Mouse (Mus musculus) stomach, embryonic 14.5 days (tissue): ENCODE data around the gene Kcnj15. TPM values are rescaled to one million over a fixed set of nuclear protein-coding genes. Genes with fewer than 3 reads are reported as not detected.

Experiments used
- ATAC-seq: fragments of 200-750 bp; cut with Nextera tagmentation; 2 replicates; pipeline ENCODE4 v1.8.0; 2017; ENCODE audit warnings: low read depth, moderate TSS enrichment; ENCODE audit not compliant: insufficient number of reproducible peaks, insufficient read depth, low FRiP score
- H3K27ac ChIP-seq: fragments of 300-500 bp; sonication (generic); 2 replicates; pipeline ENCODE4 v1.5.1; 2014; ENCODE audit warnings: mild to moderate bottlenecking, low read length, moderate library complexity, mixed read lengths
- H3K27me3 ChIP-seq: fragments of 300-500 bp; sonication (generic); 2 replicates; pipeline ENCODE4 v1.6.1; 2014; ENCODE audit warnings: low read length, control low read depth, mixed read lengths; ENCODE audit not compliant: control insufficient read depth, insufficient read depth
- H3K36me3 ChIP-seq: fragments of 300-500 bp; sonication (generic); 2 replicates; pipeline ENCODE4 v1.6.1; 2014; ENCODE audit warnings: mild to moderate bottlenecking, control low read depth, low read length, moderate library complexity, mixed read lengths; ENCODE audit not compliant: control insufficient read depth, insufficient read depth
- H3K4me1 ChIP-seq: fragments of 300-500 bp; sonication (generic); 2 replicates; pipeline ENCODE4 v1.6.1; 2014; ENCODE audit warnings: low read length, control low read depth, mixed read lengths; ENCODE audit not compliant: control insufficient read depth, insufficient read depth
- H3K4me2 ChIP-seq: fragments of 300-500 bp; sonication (generic); replicated peaks from 2 replicates; pipeline ENCODE4 v1.6.1; 2014; ENCODE audit warnings: low read depth, low read length, control low read depth
- H3K4me3 ChIP-seq: fragments of 300-500 bp; sonication (generic); 2 replicates; pipeline ENCODE4 v1.5.1; 2014; ENCODE audit warnings: low read depth, low read length, control low read depth
- H3K9ac ChIP-seq: fragments of 300-500 bp; sonication (generic); replicated peaks from 2 replicates; pipeline ENCODE4 v1.6.1; 2014; ENCODE audit warnings: low read depth, mild to moderate bottlenecking, control low read depth, low read length, moderate library complexity, mixed read lengths
- H3K9me3 ChIP-seq: fragments of 300-500 bp; sonication (generic); 2 replicates; pipeline ENCODE4 v1.6.1; 2016; ENCODE audit warnings: low read depth, low read length, control low read depth; ENCODE audit not compliant: control insufficient read depth
- WGBS: fragments of 180-500 bp; shearing (Covaris S2); extraction: QIAGEN DNeasy Blood & Tissue Kit; methylation state at CpG from one replicate; pipeline ENCODE4 v1.1.7; 2014; 5-methylcytosine and 5-hydroxymethylcytosine counted together
- polyA plus RNA-seq: library from polyadenylated mRNA; unstranded; fragments of >200 nt; fragmentation: Nextera tagmentation; extraction: Ambion mirVana; gene quantifications from 2 replicates; pipeline ENCODE4 v1.2.1, GENCODE M21; 2014

Gene Kcnj15
- polyA plus RNA-seq, 1 experiment from 2014 or later: 5.0 TPM

DNA sequence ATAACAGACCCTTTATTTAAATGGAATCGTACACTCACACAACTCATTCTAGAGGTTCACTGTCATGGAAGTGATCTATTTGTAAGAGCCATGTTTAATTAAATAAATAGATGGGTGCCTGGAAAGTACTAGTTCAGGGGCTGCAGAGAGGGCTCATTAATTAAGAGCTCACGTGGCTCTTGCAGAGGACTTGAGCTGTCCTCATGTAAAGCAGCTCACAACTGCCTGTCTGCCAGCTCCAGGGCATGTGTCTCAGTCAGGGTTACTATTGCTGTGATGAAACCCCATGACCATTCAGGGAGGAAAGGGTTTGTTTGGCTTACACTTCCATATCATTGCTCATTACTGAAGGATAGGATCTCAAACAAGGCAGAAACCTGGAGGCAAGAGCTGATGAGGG is 37.9 kb upstream of the Kcnj15 start:
- Histone ChIP-seq H3K27me3 (no peaks in the 10 kb centered on the region), H3K36me3 (no peaks in the 10 kb centered on the region), H3K4me3 (no peak overlapping the region), H3K27ac (peak overlapping the region; percentile 11; the same call in 1 of the 2 replicates), H3K4me1 (peaks cover 15% of the 10 kb centered on the region), H3K4me2 (no peak overlapping the region), H3K9me3 (no peaks in the 10 kb centered on the region), H3K9ac (no peak overlapping the region)
- no peak for ATAC-seq
- 31% methylated on average over 2 of the region's 2 CpGs for WGBS

DNA sequence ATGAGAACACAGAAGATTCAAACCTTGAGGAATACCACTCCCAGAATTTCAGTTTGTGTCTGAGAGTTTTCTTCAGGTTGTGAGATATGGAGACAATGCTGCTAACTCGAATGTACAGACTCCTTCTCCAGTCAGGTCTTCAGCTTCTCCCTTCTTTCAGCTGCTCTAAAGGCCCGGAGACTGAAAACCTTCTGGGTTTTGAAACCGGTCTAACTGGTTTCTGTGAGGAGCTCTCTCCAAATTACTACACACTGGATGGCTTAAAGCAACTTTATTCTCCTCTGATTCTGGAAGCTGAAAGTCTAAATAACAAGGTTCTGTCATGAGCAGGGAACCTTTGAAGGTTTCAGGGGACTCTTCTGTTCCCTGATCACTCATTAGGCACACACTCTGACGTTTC is 36.3 kb upstream of the Kcnj15 start:
- H3K4me3 ChIP-seq: no peak overlapping the region
- ATAC-seq: no peak
- 57% methylated on average over 4 of the region's 4 CpGs for WGBS
- peak overlapping the region; percentile 53 for H3K27ac ChIP-seq
- H3K4me2 ChIP-seq: no peak overlapping the region
- H3K27me3 ChIP-seq: no peaks in the 10 kb centered on the region
- peaks cover 12% of the 10 kb centered on the region; the same call in 1 of the 2 replicates for H3K4me1 ChIP-seq
- H3K9ac ChIP-seq: no peak overlapping the region
- no peaks in the 10 kb centered on the region for H3K36me3 ChIP-seq
- H3K9me3 ChIP-seq: no peaks in the 10 kb centered on the region

DNA sequence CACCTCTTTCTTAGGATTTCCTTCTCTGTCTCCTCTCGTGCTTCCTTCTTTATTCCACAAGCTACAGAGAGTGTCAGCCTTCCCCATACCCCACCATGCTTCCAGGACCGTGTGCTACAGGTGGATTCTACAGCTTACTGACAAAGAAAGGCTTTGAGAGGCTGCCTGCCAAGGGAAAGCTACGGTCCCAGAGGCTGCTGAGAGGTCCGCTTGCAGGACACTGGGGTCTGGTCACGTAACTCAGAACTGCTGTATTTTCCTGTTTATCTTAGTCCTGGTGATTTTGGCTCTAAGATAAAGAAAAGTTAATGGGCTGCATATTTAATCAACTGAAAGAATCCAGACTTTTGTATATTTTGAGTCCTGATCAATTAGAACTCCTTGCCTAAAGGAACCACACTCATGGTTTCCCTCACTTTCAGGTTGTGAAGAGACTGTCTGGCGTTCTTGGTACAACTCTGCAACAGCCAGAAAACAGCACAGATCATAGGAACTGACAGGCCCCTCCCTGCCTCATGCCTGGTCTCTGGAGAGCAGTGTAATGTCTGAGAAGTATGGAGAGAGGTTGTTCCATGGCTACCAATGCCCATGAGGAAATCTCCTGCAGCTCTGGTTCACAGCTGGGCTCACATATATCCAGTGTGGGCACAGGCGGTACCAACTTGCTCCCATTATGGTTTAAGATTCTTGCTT is 35.2 kb upstream of the Kcnj15 start:
- Histone ChIP-seq H3K36me3 (no peaks in the 10 kb centered on the region), H3K4me1 (peaks cover 12% of the 10 kb centered on the region; the same call in 1 of the 2 replicates), H3K27me3 (no peaks in the 10 kb centered on the region), H3K27ac (peak overlapping the region; percentile 53; the same call in 1 of the 2 replicates), H3K4me2 (no peak overlapping the region), H3K9me3 (no peaks in the 10 kb centered on the region), H3K9ac (no peak overlapping the region), H3K4me3 (no peak overlapping the region)
- 38% methylated on average over 7 of the region's 7 CpGs for WGBS
- ATAC-seq: no peak

DNA sequence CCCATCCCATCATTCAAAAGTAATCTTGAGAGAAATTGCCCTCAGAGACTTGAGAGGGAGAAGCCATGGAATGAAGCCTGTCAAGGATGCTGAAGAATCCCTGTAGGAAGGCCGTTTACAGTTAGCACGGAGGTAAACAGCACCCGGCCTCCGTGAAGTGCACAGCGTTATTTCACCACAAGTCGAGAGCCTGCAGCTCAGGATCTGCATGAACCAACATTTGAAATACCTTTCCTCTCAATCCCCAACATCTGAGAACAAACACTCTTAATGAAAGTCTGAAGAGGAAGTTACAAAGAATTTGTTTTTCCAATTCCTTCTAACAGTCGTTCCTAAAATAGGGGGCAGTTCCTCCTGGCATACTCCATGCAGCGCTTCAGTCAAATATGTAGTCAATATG is 33.9 kb upstream of the Kcnj15 start:
- H3K36me3 ChIP-seq: no peaks in the 10 kb centered on the region
- H3K4me2 ChIP-seq: no peak overlapping the region
- no peaks in the 10 kb centered on the region for H3K27me3 ChIP-seq
- no peaks in the 10 kb centered on the region for H3K9me3 ChIP-seq
- H3K4me1 ChIP-seq: peaks cover 12% of the 10 kb centered on the region; the same call in 1 of the 2 replicates
- H3K4me3 ChIP-seq: no peak overlapping the region
- no peak for ATAC-seq
- H3K27ac ChIP-seq: no peak overlapping the region
- H3K9ac ChIP-seq: no peak overlapping the region
- WGBS: 68% methylated on average over 8 of the region's 8 CpGs

DNA sequence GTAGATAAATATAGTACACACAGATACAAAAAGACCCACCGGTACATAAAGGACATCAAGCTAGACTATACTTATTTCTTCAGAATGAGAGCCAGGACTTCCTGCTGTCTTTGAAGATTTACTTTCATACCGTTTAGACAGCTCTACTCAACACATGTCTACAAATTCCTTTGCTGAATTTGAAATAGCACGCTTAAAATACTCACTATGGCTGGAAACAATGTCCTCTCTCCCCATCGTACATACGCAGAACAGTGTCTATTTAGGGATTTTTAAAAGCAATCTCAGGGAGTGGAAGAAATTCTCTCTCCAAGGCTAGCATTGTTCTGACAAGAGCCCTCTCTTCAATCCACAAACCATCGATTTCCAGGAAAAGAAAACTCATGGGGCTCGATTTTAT is 32.1 kb upstream of the Kcnj15 start:
- Histone ChIP-seq H3K36me3 (no peaks in the 10 kb centered on the region), H3K9ac (no peak overlapping the region), H3K27me3 (no peaks in the 10 kb centered on the region), H3K4me2 (no peak overlapping the region), H3K9me3 (no peaks in the 10 kb centered on the region), H3K4me1 (peaks cover 10% of the 10 kb centered on the region; the same call in 1 of the 2 replicates), H3K4me3 (no peak overlapping the region), H3K27ac (no peak overlapping the region)
- 61% methylated on average over 7 of the region's 7 CpGs for WGBS
- no peak for ATAC-seq

DNA sequence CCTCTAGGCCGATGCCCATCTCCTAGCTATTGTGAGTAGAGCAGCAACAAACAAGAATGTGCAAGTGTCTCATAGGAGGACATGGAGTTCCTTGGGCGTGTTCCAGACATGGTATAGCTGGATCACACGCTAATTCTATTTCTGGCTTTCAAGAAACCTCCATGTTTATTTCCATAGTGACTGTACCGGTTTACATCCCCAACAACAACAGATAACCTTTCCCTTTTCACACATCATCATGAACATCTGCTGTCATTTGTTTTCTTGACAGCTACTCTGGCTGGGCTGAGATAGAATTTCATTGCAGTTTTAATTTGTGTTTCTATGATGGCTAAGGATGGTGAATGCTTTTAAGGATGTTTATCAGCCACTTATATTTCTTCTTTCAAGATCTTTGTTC is 25.6 kb upstream of the Kcnj15 start:
- Histone ChIP-seq H3K4me1 (no peaks in the 10 kb centered on the region), H3K4me2 (no peak overlapping the region), H3K27me3 (no peaks in the 10 kb centered on the region), H3K36me3 (no peaks in the 10 kb centered on the region), H3K4me3 (no peak overlapping the region), H3K9me3 (no peaks in the 10 kb centered on the region), H3K27ac (no peak overlapping the region), H3K9ac (no peak overlapping the region)
- 53% methylated on average over 4 of the region's 4 CpGs for WGBS
- ATAC-seq: no peak

DNA sequence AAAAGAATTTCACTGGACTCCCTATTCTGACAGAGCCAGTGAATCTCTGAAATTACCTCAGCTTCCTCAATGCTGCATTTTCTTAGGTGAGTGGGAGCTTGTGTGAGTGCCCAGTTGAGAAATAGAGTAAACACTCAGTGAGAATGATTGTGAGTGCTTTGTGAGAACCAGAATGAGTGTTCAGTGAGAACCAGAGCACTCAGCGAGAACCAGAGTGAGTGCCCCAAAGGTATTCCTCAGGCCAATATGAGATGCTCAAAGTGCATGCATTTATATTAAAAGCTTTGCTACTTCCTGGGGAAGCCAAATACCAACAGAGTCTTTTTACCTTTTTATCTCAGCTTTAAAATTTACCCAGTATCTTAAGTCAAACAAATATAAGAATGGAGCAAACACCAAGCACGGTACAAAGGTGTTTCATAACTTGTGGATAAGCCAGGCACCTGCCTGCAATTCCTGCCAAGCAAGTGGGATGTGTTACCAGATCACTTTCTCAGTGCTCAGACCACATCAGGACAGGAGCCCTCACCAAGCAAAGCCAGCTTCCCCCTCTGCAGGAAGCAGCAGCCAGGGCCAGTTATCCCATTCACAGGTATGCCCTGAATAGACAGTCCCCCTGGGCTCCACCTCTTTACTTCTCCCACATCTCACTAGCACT is 22.3 kb upstream of the Kcnj15 start:
- no peak overlapping the region for H3K4me3 ChIP-seq
- peak; percentile 72 for ATAC-seq
- H3K4me2 ChIP-seq: no peak overlapping the region
- H3K27ac ChIP-seq: peak overlapping the region; percentile 53; the same call in 1 of the 2 replicates
- no peaks in the 10 kb centered on the region for H3K36me3 ChIP-seq
- 59% methylated on average over 2 of the region's 2 CpGs for whole genome bisulfite sequencing
- no peaks in the 10 kb centered on the region for H3K27me3 ChIP-seq
- H3K9me3 ChIP-seq: no peaks in the 10 kb centered on the region
- H3K9ac ChIP-seq: no peak overlapping the region
- 0 out of 2 replicates have a peak, but pooled peaks cover 5% of the 10 kb centered on the region for H3K4me1 ChIP-seq

DNA sequence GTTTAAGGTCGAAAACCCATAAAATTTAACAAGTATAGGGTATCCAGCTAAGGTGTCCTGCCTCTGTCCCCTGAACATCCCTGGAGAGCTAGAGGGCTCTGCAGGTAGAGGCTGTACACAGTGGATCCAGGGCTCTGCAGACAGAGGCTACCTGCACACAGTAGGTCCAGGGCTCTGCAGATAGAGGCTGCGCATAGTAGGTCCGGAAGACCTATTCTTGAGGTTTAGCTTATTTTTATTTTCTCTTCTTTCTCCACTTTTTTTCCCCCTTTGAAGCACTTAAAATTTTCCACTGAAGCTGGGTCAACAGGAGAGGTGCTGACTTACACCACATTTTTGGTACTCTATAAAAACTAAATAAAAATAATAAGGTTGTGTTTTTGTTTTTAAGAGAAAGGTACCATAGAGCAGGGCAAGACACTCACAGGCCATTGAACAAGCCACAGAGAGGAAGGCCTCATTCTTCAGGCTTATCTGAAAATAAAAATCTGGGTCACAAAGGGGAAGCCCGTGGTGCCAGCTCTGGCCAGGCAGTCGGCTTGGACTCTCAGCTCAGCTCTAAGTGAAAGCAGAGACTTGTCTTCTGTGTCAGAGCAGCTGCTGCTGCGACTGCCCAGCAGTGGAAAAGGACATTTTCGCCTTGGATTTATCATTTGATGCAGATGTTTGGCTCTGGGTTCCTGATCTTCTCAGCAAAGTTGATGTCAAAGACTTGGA is 18.0 kb upstream of the Kcnj15 start:
- Histone ChIP-seq H3K27me3 (no peaks in the 10 kb centered on the region), H3K27ac (no peak overlapping the region), H3K4me2 (no peak overlapping the region), H3K4me1 (0 out of 2 replicates have a peak, but pooled peaks cover 5% of the 10 kb centered on the region), H3K36me3 (no peaks in the 10 kb centered on the region), H3K9ac (no peak overlapping the region), H3K9me3 (no peaks in the 10 kb centered on the region), H3K4me3 (no peak overlapping the region)
- ATAC-seq: no peak
- 78% methylated on average over 7 of the region's 7 CpGs for WGBS
